Mouse (Mus musculus): ENCODE measurements around the gene Ube2q1.
A peak's percentile ranks its signal among the peaks of the same experiment; 100 is the strongest.

Gene Ube2q1

GRCm38 (mm10) chr3:89821548-89822480 lies 48.4 kb downstream of the Ube2q1 start:
- no peak for DNase-seq

DNA sequence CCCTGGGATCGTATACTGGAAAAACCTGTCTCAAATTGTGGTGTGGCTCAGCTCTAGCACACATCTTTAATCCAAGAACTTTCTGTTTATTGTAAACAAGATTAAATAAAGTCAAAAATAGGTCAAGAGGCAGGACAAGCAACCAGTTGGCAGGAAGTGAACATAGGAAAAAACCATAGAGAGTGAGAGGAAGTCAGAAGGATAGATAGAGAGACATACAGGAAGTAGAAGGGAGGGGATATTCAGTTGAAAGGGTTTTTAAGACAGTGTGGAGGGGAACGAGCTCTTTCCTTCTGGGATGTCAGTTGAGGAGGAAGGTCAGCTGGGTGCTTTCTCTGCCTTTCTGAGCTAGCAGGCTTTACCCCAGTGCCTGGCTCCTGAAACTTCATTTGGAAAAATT lies 50.2 kb downstream of the Ube2q1 start:
- DNase-seq = no peak

GRCm38 (mm10) chr3:89826295-89826694 lies 52.9 kb downstream of the Ube2q1 start:
- no peak for DNase-seq

- peak; percentile 35 for DNase-seq
Measured at GRCm38 (mm10) chr3:89830815-89831591, 57.6 kb downstream of the Ube2q1 start, which contains the start of gene She. She (plus strand) TSS chr3:89831370.
